Mouse (Mus musculus): ENCODE results near the gene Entpd3. TPM values are rescaled to one million over a fixed set of nuclear protein-coding genes. Genes with fewer than 3 reads are reported as not detected.

Gene Entpd3
- polyA plus RNA-seq, 1 experiment from 2014 or later: 0.53 TPM

GRCm38 (mm10) chr9:120568917-120569316, 29.3 kb downstream of the Entpd3 start:
- H3K4me3 ChIP-seq (ENCODE audit: low read depth, low read length): no peak overlapping the region
- WGBS: 74% methylated on average over 2 of the region's 2 CpGs
- no peaks in the 10 kb centered on the region for H3K9me3 ChIP-seq (replicated peaks; ENCODE audit: control insufficient read depth, low read length)
- H3K27me3 ChIP-seq (ENCODE audit: control insufficient read depth, insufficient read depth, low read length): no peaks in the 10 kb centered on the region
- ATAC-seq (replicated peaks; ENCODE audit: insufficient number of reproducible peaks, low FRiP score, low TSS enrichment, low read depth): no peak
- no peak overlapping the region for H3K4me2 ChIP-seq (ENCODE audit: low read depth, low read length)
- no peak overlapping the region for H3K9ac ChIP-seq (replicated peaks; ENCODE audit: low read length)
- no peak for DNase-seq (ENCODE audit: low spot score)
- no peaks in the 10 kb centered on the region for H3K4me1 ChIP-seq (ENCODE audit: control insufficient read depth, insufficient read depth, low read length)
- no peak overlapping the region for H3K27ac ChIP-seq (replicated peaks; ENCODE audit: low read depth, low read length)
- H3K36me3 ChIP-seq (replicated peaks; ENCODE audit: control insufficient read depth, insufficient read depth, low read depth, low read length): no peaks in the 10 kb centered on the region; the same call in none of the 2 replicates

GRCm38 (mm10) chr9:120569721-120570333, 30.2 kb downstream of the Entpd3 start:
- H3K4me2 ChIP-seq (ENCODE audit: low read depth, low read length): no peak overlapping the region
- H3K4me1 ChIP-seq (ENCODE audit: control insufficient read depth, insufficient read depth, low read length): no peaks in the 10 kb centered on the region
- no peak overlapping the region for H3K27ac ChIP-seq (replicated peaks; ENCODE audit: low read depth, low read length)
- WGBS: 64% methylated on average over 13 of the region's 13 CpGs
- peaks cover 4% of the 10 kb centered on the region for H3K36me3 ChIP-seq (replicated peaks; ENCODE audit: control insufficient read depth, insufficient read depth, low read depth, low read length)
- no peak overlapping the region for H3K4me3 ChIP-seq (ENCODE audit: low read depth, low read length)
- peak; percentile 57 for DNase-seq (ENCODE audit: low spot score)
- no peaks in the 10 kb centered on the region for H3K27me3 ChIP-seq (ENCODE audit: control insufficient read depth, insufficient read depth, low read length)
- no peak overlapping the region for H3K9ac ChIP-seq (replicated peaks; ENCODE audit: low read length)
- no peak for ATAC-seq (replicated peaks; ENCODE audit: insufficient number of reproducible peaks, low FRiP score, low TSS enrichment, low read depth)
- no peaks in the 10 kb centered on the region for H3K9me3 ChIP-seq (replicated peaks; ENCODE audit: control insufficient read depth, low read length)

GRCm38 (mm10) chr9:120570334-120570725, 30.7 kb downstream of the Entpd3 start:
- WGBS: 51% methylated on average over 2 of the region's 2 CpGs
- ATAC-seq (replicated peaks; ENCODE audit: insufficient number of reproducible peaks, low FRiP score, low TSS enrichment, low read depth) (no peak), DNase-seq (ENCODE audit: low spot score) (no peak)
- Histone ChIP-seq H3K27me3 (ENCODE audit: control insufficient read depth, insufficient read depth, low read length) (no peaks in the 10 kb centered on the region), H3K9ac (replicated peaks; ENCODE audit: low read length) (peak overlapping the region; percentile 60), H3K36me3 (replicated peaks; ENCODE audit: control insufficient read depth, insufficient read depth, low read depth, low read length) (peaks cover 6% of the 10 kb centered on the region), H3K4me2 (ENCODE audit: low read depth, low read length) (peak overlapping the region; percentile 1; the same call in 1 of the 2 replicates), H3K4me3 (ENCODE audit: low read depth, low read length) (no peak overlapping the region), H3K4me1 (ENCODE audit: control insufficient read depth, insufficient read depth, low read length) (no peaks in the 10 kb centered on the region), H3K27ac (replicated peaks; ENCODE audit: low read depth, low read length) (no peak overlapping the region), H3K9me3 (replicated peaks; ENCODE audit: control insufficient read depth, low read length) (no peaks in the 10 kb centered on the region)

- H3K4me2 ChIP-seq (ENCODE audit: low read depth, low read length): peak within 1 kb of the TSS; percentile 92
- whole genome bisulfite sequencing: 6% methylated on average over 43 of the region's 43 CpGs
- H3K36me3 ChIP-seq (replicated peaks; ENCODE audit: control insufficient read depth, insufficient read depth, low read depth, low read length): peaks cover 7% of the 10 kb centered on the region
- peak within 1 kb of the TSS; percentile 20; the same call in 1 of the 2 replicates for H3K27ac ChIP-seq (replicated peaks; ENCODE audit: low read depth, low read length)
- H3K9me3 ChIP-seq (replicated peaks; ENCODE audit: control insufficient read depth, low read length): no peaks in the 10 kb centered on the region
- DNase-seq (ENCODE audit: low spot score): peak; percentile 97
- peak within 1 kb of the TSS; percentile 88 for H3K4me3 ChIP-seq (ENCODE audit: low read depth, low read length)
- peak; percentile 92 for ATAC-seq (replicated peaks; ENCODE audit: insufficient number of reproducible peaks, low FRiP score, low TSS enrichment, low read depth)
- H3K9ac ChIP-seq (replicated peaks; ENCODE audit: low read length): peak within 1 kb of the TSS; percentile 92
- no peaks in the 10 kb centered on the region for H3K4me1 ChIP-seq (ENCODE audit: control insufficient read depth, insufficient read depth, low read length)
- H3K27me3 ChIP-seq (ENCODE audit: control insufficient read depth, insufficient read depth, low read length): no peaks in the 10 kb centered on the region
Observed at GRCm38 (mm10) chr9:120570741-120571592, 31.3 kb downstream of the Entpd3 start, which contains the start of gene Rpl14. TSS of gene Rpl14 (plus strand) at chr9:120571444.

GRCm38 (mm10) chr9:120571593-120572385, 32.2 kb downstream of the Entpd3 start:
- Histone ChIP-seq H3K36me3 (replicated peaks; ENCODE audit: control insufficient read depth, insufficient read depth, low read depth, low read length) (peaks cover 7% of the 10 kb centered on the region), H3K4me2 (ENCODE audit: low read depth, low read length) (peak overlapping the region; percentile 92), H3K9me3 (replicated peaks; ENCODE audit: control insufficient read depth, low read length) (no peaks in the 10 kb centered on the region), H3K27ac (replicated peaks; ENCODE audit: low read depth, low read length) (0 out of 2 replicates have a peak overlapping the region, but pooled peaks have one; percentile 20), H3K9ac (replicated peaks; ENCODE audit: low read length) (peak overlapping the region; percentile 92), H3K4me1 (ENCODE audit: control insufficient read depth, insufficient read depth, low read length) (no peaks in the 10 kb centered on the region), H3K4me3 (ENCODE audit: low read depth, low read length) (peak overlapping the region; percentile 88), H3K27me3 (ENCODE audit: control insufficient read depth, insufficient read depth, low read length) (no peaks in the 10 kb centered on the region)
- ATAC-seq (replicated peaks; ENCODE audit: insufficient number of reproducible peaks, low FRiP score, low TSS enrichment, low read depth): peak; percentile 64
- WGBS: 1% methylated on average over 50 of the region's 53 CpGs
- DNase-seq (ENCODE audit: low spot score): no peak

- Histone ChIP-seq H3K36me3 (replicated peaks; ENCODE audit: control insufficient read depth, insufficient read depth, low read depth, low read length) (peaks cover 7% of the 10 kb centered on the region), H3K4me3 (ENCODE audit: low read depth, low read length) (no peak overlapping the region), H3K27ac (replicated peaks; ENCODE audit: low read depth, low read length) (no peak overlapping the region), H3K9ac (replicated peaks; ENCODE audit: low read length) (no peak overlapping the region), H3K9me3 (replicated peaks; ENCODE audit: control insufficient read depth, low read length) (no peaks in the 10 kb centered on the region), H3K27me3 (ENCODE audit: control insufficient read depth, insufficient read depth, low read length) (no peaks in the 10 kb centered on the region), H3K4me2 (ENCODE audit: low read depth, low read length) (no peak overlapping the region), H3K4me1 (ENCODE audit: control insufficient read depth, insufficient read depth, low read length) (no peaks in the 10 kb centered on the region)
- 60% methylated on average over 6 of the region's 6 CpGs for WGBS
- ATAC-seq (replicated peaks; ENCODE audit: insufficient number of reproducible peaks, low FRiP score, low TSS enrichment, low read depth) (no peak), DNase-seq (ENCODE audit: low spot score) (no peak)
Observed at GRCm38 (mm10) chr9:120575748-120576661, 36.4 kb downstream of the Entpd3 start.

GRCm38 (mm10) chr9:120576662-120577013, 37.0 kb downstream of the Entpd3 start:
- ATAC-seq (replicated peaks; ENCODE audit: insufficient number of reproducible peaks, low FRiP score, low TSS enrichment, low read depth): no peak
- H3K9ac ChIP-seq (replicated peaks; ENCODE audit: low read length): no peak overlapping the region
- H3K27me3 ChIP-seq (ENCODE audit: control insufficient read depth, insufficient read depth, low read length): no peaks in the 10 kb centered on the region
- H3K4me2 ChIP-seq (ENCODE audit: low read depth, low read length): peak overlapping the region; percentile 86
- no peak overlapping the region for H3K27ac ChIP-seq (replicated peaks; ENCODE audit: low read depth, low read length)
- WGBS: 7% methylated on average over 4 of the region's 4 CpGs
- H3K4me1 ChIP-seq (ENCODE audit: control insufficient read depth, insufficient read depth, low read length): no peaks in the 10 kb centered on the region
- no peak for DNase-seq (ENCODE audit: low spot score)
- H3K4me3 ChIP-seq (ENCODE audit: low read depth, low read length): no peak overlapping the region
- H3K36me3 ChIP-seq (replicated peaks; ENCODE audit: control insufficient read depth, insufficient read depth, low read depth, low read length): peaks cover 7% of the 10 kb centered on the region
- no peaks in the 10 kb centered on the region for H3K9me3 ChIP-seq (replicated peaks; ENCODE audit: control insufficient read depth, low read length)

Data from embryonic facial prominence, embryonic 11.5 days (tissue).